Mouse (Mus musculus) activated CD4-positive, CD25-positive, alpha-beta regulatory T cell, adult 9 weeks (primary cell): Measurements from ENCODE around the gene Abcb9. TPM values are rescaled to one million over a fixed set of nuclear protein-coding genes. Genes with fewer than 3 reads are reported as not detected.

ENCODE experiments used
- polyA plus RNA-seq: library from polyadenylated mRNA; unstranded; fragments of 100-300 nt; shearing (Covaris generic); gene quantifications from one replicate; pipeline ENCODE4 v1.2.1, GENCODE M21; 2017

The Abcb9 gene
- polyA plus RNA-seq, result 57.0 TPM

GRCm38 (mm10) chr5:124095596-124096232 is at the start of gene Abcb9:
Abcb9 (minus strand) TSS chr5:124095798.

GRCm38 (mm10) chr5:124115990-124116845 is 20.6 kb upstream of the Abcb9 start, which contains the start of gene Arl6ip4:
Arl6ip4 (plus strand) TSS chr5:124116089.

GRCm38 (mm10) chr5:124111742-124112497 is 16.3 kb upstream of the Abcb9 start, which contains the start of gene Ogfod2:
Ogfod2 (plus strand) TSS chr5:124112297.

GRCm38 (mm10) chr5:124032001-124032508 is 63.5 kb downstream of the Abcb9 start, which contains the start of gene Vps37b:
Vps37b (minus strand) TSS chr5:124032270.

Other genes with a start within 250 kb of the Abcb9 start
- 0.75 TPM for gene Hcar2, start 230.3 kb downstream of the Abcb9 start, polyA plus RNA-seq
- gene Hcar1, start 215.8 kb downstream of the Abcb9 start, polyA plus RNA-seq, result not detected
- 103 TPM for gene Denr, start 188.6 kb downstream of the Abcb9 start, polyA plus RNA-seq
- gene Gm43518, start 168.4 kb downstream of the Abcb9 start, polyA plus RNA-seq, result 4.5 TPM
- gene Ccdc62, start 165.1 kb downstream of the Abcb9 start, polyA plus RNA-seq, result 5.7 TPM
- gene Hip1r, start 122.2 kb downstream of the Abcb9 start, polyA plus RNA-seq, result 93.5 TPM
- 52.0 TPM for gene Vps37b, start 63.5 kb downstream of the Abcb9 start, polyA plus RNA-seq
- 33.1 TPM for gene Ogfod2, start 16.5 kb upstream of the Abcb9 start, polyA plus RNA-seq
- gene Arl6ip4, start 20.3 kb upstream of the Abcb9 start, polyA plus RNA-seq, result 100 TPM
- 9.1 TPM for gene Pitpnm2, start 154.0 kb upstream of the Abcb9 start, polyA plus RNA-seq
- 20.7 TPM for gene Mphosph9, start 232.2 kb upstream of the Abcb9 start, polyA plus RNA-seq
- 15.4 TPM for gene 2810006K23Rik, start 232.3 kb upstream of the Abcb9 start, polyA plus RNA-seq